Mouse (Mus musculus): ENCODE data around the gene 1700012B07Rik. TPM values are rescaled to one million over a fixed set of nuclear protein-coding genes. Genes with fewer than 3 reads are reported as not detected.

The 1700012B07Rik gene
- polyA plus RNA-seq, 1 experiment from 2014 or later = not detected

DNA sequence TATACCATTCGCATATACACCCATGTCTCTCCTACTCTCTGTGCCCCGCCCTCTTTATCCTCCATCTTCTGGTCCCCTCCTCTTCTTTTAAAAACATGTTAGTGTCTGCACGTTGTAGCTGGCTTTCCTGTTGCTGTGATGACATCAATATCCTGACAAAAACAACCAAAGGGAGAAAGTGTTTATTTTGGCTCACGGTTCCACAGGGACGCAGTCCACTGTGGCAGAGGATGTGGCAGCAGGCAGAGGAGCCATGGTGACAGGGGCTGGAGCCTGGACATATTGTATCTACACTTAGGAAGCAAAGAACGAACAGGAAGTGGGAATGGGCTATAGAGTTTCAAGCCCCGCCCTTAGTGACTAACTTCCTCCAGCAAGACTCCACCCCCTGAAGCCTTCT lies 36.1 kb upstream of the 1700012B07Rik start:
- Histone ChIP-seq H3K9me3 (no peaks in the 10 kb centered on the region), H3K36me3 (no peaks in the 10 kb centered on the region), H3K4me1 (0 out of 2 replicates have a peak, but pooled peaks cover 4% of the 10 kb centered on the region), H3K27ac (no peak overlapping the region), H3K4me3 (replicated peaks) (no peak overlapping the region), H3K27me3 (replicated peaks) (no peaks in the 10 kb centered on the region), H3K9ac (no peak overlapping the region), H3K4me2 (no peak overlapping the region)
- 90% methylated on average over 7 of the region's 7 CpGs for WGBS
- ATAC-seq (ENCODE audit: insufficient read depth, low FRiP score, low read depth) = no peak

GRCm38 (mm10) chr11:109863194-109863746 lies 35.4 kb upstream of the 1700012B07Rik start:
- Histone ChIP-seq H3K27me3 (replicated peaks) (no peaks in the 10 kb centered on the region), H3K4me1 (0 out of 2 replicates have a peak, but pooled peaks cover 4% of the 10 kb centered on the region), H3K36me3 (no peaks in the 10 kb centered on the region), H3K4me3 (replicated peaks) (no peak overlapping the region), H3K4me2 (no peak overlapping the region), H3K9me3 (no peaks in the 10 kb centered on the region), H3K9ac (no peak overlapping the region), H3K27ac (no peak overlapping the region)
- ATAC-seq (ENCODE audit: insufficient read depth, low FRiP score, low read depth) = no peak
- WGBS = 63% methylated on average over 9 of the region's 9 CpGs

- H3K4me2 ChIP-seq = peak overlapping the region; percentile 44
- no peaks in the 10 kb centered on the region for H3K36me3 ChIP-seq
- H3K27me3 ChIP-seq (replicated peaks) = no peaks in the 10 kb centered on the region
- no peak for ATAC-seq (ENCODE audit: insufficient read depth, low FRiP score, low read depth)
- H3K4me3 ChIP-seq (replicated peaks) = 0 out of 2 replicates have a peak overlapping the region, but pooled peaks have one; percentile 4
- WGBS = 6% methylated on average over 10 of the region's 10 CpGs
- 0 out of 2 replicates have a peak, but pooled peaks cover 4% of the 10 kb centered on the region for H3K4me1 ChIP-seq
- no peak overlapping the region for H3K27ac ChIP-seq
- no peak overlapping the region for H3K9ac ChIP-seq
- H3K9me3 ChIP-seq = no peaks in the 10 kb centered on the region
Observed at GRCm38 (mm10) chr11:109860508-109860907, 32.7 kb upstream of the 1700012B07Rik start.

GRCm38 (mm10) chr11:109859939-109860469 lies 32.2 kb upstream of the 1700012B07Rik start:
- Histone ChIP-seq H3K4me2 (peak overlapping the region; percentile 44), H3K4me1 (0 out of 2 replicates have a peak, but pooled peaks cover 4% of the 10 kb centered on the region), H3K9me3 (no peaks in the 10 kb centered on the region), H3K9ac (no peak overlapping the region), H3K4me3 (replicated peaks) (0 out of 2 replicates have a peak overlapping the region, but pooled peaks have one; percentile 4), H3K27ac (no peak overlapping the region), H3K36me3 (no peaks in the 10 kb centered on the region), H3K27me3 (replicated peaks) (no peaks in the 10 kb centered on the region)
- no peak for ATAC-seq (ENCODE audit: insufficient read depth, low FRiP score, low read depth)
- 52% methylated on average over 14 of the region's 14 CpGs for WGBS

GRCm38 (mm10) chr11:109859441-109859840 lies 31.6 kb upstream of the 1700012B07Rik start:
- H3K4me1 ChIP-seq = 0 out of 2 replicates have a peak, but pooled peaks cover 4% of the 10 kb centered on the region
- H3K27me3 ChIP-seq (replicated peaks) = no peaks in the 10 kb centered on the region
- ATAC-seq (ENCODE audit: insufficient read depth, low FRiP score, low read depth) = no peak
- no peaks in the 10 kb centered on the region for H3K9me3 ChIP-seq
- no peak overlapping the region for H3K9ac ChIP-seq
- WGBS = 93% methylated on average over 4 of the region's 4 CpGs
- no peak overlapping the region for H3K4me3 ChIP-seq (replicated peaks)
- H3K36me3 ChIP-seq = no peaks in the 10 kb centered on the region
- no peak overlapping the region for H3K27ac ChIP-seq
- no peak overlapping the region for H3K4me2 ChIP-seq

- 69% methylated on average over 10 of the region's 10 CpGs for WGBS
- H3K9ac ChIP-seq = no peak overlapping the region
- H3K4me1 ChIP-seq = 0 out of 2 replicates have a peak, but pooled peaks cover 4% of the 10 kb centered on the region
- H3K27me3 ChIP-seq (replicated peaks) = no peaks in the 10 kb centered on the region
- H3K9me3 ChIP-seq = no peaks in the 10 kb centered on the region
- H3K4me3 ChIP-seq (replicated peaks) = no peak overlapping the region
- H3K4me2 ChIP-seq = no peak overlapping the region
- no peak for ATAC-seq (ENCODE audit: insufficient read depth, low FRiP score, low read depth)
- H3K27ac ChIP-seq = no peak overlapping the region
- no peaks in the 10 kb centered on the region for H3K36me3 ChIP-seq
Observed at GRCm38 (mm10) chr11:109857086-109857485, 29.2 kb upstream of the 1700012B07Rik start.

DNA sequence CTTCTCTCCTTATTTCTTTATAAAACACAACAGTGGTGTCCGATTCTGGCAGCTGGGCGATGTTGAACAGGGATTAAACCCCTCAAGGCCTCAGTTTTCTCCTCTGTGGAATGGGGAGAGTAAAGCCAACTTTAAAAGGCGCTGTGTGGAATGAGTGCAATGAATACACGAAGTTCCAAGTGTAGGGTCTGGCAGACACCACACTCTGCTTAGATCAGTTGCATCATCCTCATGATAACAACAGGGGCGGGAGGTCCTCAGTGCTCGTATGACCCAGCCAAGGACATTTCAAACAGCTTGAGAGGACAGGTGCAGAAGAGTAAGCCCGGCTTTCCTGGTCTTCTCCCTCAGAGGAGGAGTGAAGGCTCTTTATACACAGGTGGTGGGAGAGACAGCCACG lies 26.2 kb upstream of the 1700012B07Rik start:
- Histone ChIP-seq H3K4me3 (replicated peaks) (no peak overlapping the region), H3K9me3 (no peaks in the 10 kb centered on the region), H3K36me3 (no peaks in the 10 kb centered on the region), H3K27ac (no peak overlapping the region), H3K9ac (no peak overlapping the region), H3K4me1 (no peaks in the 10 kb centered on the region), H3K27me3 (replicated peaks) (no peaks in the 10 kb centered on the region), H3K4me2 (no peak overlapping the region)
- ATAC-seq (ENCODE audit: insufficient read depth, low FRiP score, low read depth) = no peak
- 79% methylated on average over 8 of the region's 8 CpGs for WGBS

DNA sequence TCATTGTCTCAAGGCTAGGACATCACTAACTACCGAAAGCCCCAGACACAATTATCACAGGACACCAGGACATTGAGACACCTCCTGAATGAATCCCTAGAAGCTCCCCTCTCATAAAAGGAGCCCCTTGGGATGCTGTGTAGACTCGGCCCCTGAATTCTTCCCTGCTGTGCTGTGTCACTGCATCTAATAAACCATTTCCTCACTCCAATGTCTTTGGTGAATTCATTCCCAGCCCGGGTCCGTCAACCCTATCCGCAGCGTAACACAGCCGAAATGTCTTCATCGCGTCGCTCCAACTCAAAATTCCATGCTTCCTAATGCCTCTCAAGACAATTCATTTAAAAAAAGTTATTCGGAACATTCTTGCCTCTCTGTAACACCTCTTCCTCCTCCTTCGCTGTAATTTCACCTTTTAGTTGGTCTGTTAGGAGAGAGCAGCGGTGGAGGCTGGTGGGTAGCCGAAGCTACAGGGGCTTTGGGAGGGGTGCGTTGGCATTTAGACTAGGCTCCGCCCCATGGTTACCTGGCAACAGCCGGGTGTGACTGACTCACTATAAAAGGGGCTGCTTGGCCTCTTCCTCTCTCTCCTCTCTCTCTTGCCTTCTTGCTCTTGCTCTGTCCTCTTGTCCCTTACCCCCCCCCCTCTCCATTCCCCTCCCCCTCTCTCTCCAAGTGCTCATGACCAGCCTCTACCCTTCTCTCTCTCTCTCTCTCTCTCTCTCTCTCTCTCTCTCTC lies 25.6 kb upstream of the 1700012B07Rik start:
- Histone ChIP-seq H3K4me1 (no peaks in the 10 kb centered on the region), H3K9ac (no peak overlapping the region), H3K36me3 (no peaks in the 10 kb centered on the region), H3K9me3 (no peaks in the 10 kb centered on the region), H3K4me3 (replicated peaks) (no peak overlapping the region), H3K27ac (no peak overlapping the region), H3K4me2 (no peak overlapping the region), H3K27me3 (replicated peaks) (no peaks in the 10 kb centered on the region)
- ATAC-seq (ENCODE audit: insufficient read depth, low FRiP score, low read depth) = no peak
- 65% methylated on average over 17 of the region's 17 CpGs for WGBS

DNA sequence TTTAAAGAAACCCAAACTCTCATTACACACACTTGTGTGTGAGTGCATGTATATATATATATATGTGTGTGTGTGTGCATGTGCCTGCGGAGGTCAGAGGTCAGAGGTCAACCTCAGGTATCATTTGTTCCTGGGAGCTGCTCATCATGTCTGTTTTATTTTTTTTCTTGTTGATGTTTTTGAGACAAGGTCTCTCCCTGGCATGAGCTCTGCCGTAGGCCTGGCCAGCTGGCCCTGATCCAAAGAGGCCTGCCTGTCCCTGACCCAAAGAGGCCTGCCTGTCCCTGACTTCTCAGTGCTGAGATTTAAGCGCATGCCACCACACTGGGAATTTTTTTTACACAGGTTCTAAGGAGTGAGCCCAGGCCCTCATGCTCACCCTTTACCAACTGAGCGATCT lies 24.1 kb upstream of the 1700012B07Rik start:
- H3K27ac ChIP-seq = no peak overlapping the region
- H3K9me3 ChIP-seq = no peaks in the 10 kb centered on the region
- 72% methylated on average over 4 of the region's 4 CpGs for WGBS
- H3K4me2 ChIP-seq = no peak overlapping the region
- H3K27me3 ChIP-seq (replicated peaks) = no peaks in the 10 kb centered on the region
- H3K4me1 ChIP-seq = no peaks in the 10 kb centered on the region
- no peak overlapping the region for H3K9ac ChIP-seq
- H3K36me3 ChIP-seq = no peaks in the 10 kb centered on the region
- no peak for ATAC-seq (ENCODE audit: insufficient read depth, low FRiP score, low read depth)
- H3K4me3 ChIP-seq (replicated peaks) = no peak overlapping the region

DNA sequence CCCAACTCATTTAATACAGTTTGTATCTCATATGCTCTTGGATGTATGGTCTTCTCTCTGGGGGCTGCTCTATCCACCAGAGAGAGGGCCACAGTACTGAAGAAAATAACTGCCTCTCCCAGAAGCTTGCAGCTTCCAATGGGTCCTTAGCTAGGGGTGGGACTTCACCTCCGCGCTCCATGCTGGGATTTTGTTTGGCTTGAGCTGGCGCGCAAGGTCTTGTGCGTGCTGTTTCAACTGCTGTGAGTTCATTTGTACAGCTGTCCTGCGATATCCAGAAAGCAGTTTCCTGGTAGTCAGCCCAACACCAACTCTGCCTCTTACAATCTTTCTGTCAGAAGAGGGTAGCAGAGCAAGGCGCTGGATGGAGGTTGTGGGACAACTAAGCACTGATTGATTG lies 18.5 kb upstream of the 1700012B07Rik start:
- 43% methylated on average over 7 of the region's 7 CpGs for WGBS
- Histone ChIP-seq H3K27me3 (replicated peaks) (no peaks in the 10 kb centered on the region), H3K9me3 (no peaks in the 10 kb centered on the region), H3K4me3 (replicated peaks) (no peak overlapping the region), H3K27ac (no peak overlapping the region), H3K9ac (no peak overlapping the region), H3K36me3 (no peaks in the 10 kb centered on the region), H3K4me2 (no peak overlapping the region), H3K4me1 (no peaks in the 10 kb centered on the region)
- ATAC-seq (ENCODE audit: insufficient read depth, low FRiP score, low read depth) = peak; percentile 27; the same call in 1 of the 2 replicates

DNA sequence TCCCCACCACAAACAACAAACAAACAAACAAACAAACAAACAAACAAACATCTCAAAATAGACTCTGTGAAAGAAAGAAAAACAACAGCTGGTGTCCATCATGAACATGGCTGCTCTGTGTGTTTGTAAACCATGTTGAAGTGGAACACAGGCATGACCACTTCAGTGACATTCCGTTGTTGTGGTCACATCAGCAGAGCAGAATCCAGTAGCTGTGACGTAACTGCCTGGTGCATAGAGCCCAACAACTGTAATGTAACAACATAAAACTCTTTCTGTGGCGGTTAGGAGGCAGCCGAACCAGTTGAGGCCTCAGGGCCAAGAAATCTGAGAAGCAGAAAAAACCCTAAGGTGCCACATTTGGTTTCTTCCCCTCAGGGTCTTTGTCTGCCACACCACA lies 17.8 kb upstream of the 1700012B07Rik start:
- H3K4me2 ChIP-seq = no peak overlapping the region
- no peak overlapping the region for H3K9ac ChIP-seq
- H3K36me3 ChIP-seq = no peaks in the 10 kb centered on the region
- no peaks in the 10 kb centered on the region for H3K27me3 ChIP-seq (replicated peaks)
- ATAC-seq (ENCODE audit: insufficient read depth, low FRiP score, low read depth) = no peak
- no peaks in the 10 kb centered on the region for H3K9me3 ChIP-seq
- H3K4me3 ChIP-seq (replicated peaks) = no peak overlapping the region
- H3K27ac ChIP-seq = no peak overlapping the region
- WGBS = 66% methylated on average over 4 of the region's 4 CpGs
- H3K4me1 ChIP-seq = no peaks in the 10 kb centered on the region

DNA sequence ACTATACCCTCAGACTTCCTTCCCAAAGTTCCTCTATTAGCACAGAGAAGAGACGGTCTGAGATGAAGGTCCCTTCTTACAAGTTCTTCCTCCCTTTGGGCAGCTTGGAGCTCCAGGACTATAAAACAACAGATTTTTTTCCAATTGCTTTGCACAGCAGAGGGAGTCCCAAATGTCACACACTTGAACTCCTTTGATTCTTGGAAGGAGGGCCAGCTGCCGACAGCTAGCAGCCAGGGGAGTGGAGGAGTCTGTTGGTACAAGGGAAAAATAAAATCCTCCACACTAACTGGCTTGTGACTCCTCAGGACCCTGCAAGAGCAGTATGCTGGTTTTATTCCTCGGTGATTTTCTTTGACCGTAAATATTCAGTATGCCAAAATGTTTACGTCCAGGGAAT lies 16.6 kb upstream of the 1700012B07Rik start:
- H3K36me3 ChIP-seq = no peaks in the 10 kb centered on the region
- H3K9me3 ChIP-seq = no peaks in the 10 kb centered on the region
- H3K4me2 ChIP-seq = no peak overlapping the region
- no peaks in the 10 kb centered on the region for H3K27me3 ChIP-seq (replicated peaks)
- no peak overlapping the region for H3K4me3 ChIP-seq (replicated peaks)
- H3K9ac ChIP-seq = no peak overlapping the region
- no peaks in the 10 kb centered on the region for H3K4me1 ChIP-seq
- no peak overlapping the region for H3K27ac ChIP-seq
- ATAC-seq (ENCODE audit: insufficient read depth, low FRiP score, low read depth) = no peak
- WGBS = 60% methylated on average over 5 of the region's 5 CpGs

Data from stomach, embryonic 15.5 days (tissue).